Mouse (Mus musculus): Measurements from ENCODE around the gene Ccz1. TPM values are rescaled to one million over a fixed set of nuclear protein-coding genes. Genes with fewer than 3 reads are reported as not detected.

Ccz1 gene
- polyA plus RNA-seq, 2 experiments, result 21.9 to 46.8 TPM

- Histone ChIP-seq H3K4me1 (replicated peaks; ENCODE audit: control insufficient read depth in 2 of 2, insufficient read depth in 2 of 2, low read length in 1 of 2) (peaks cover 42 to 52% of the 10 kb centered on the region in 2 experiments), H3K36me3 (replicated peaks; ENCODE audit: control insufficient read depth, insufficient read depth, low read depth) (no peaks in the 10 kb centered on the region), H3K27me3 (ENCODE audit: control insufficient read depth, insufficient read depth, low read length) (no peaks in the 10 kb centered on the region), H3K9ac (replicated peaks) (peak overlapping the region; percentile 44), H3K9me3 (ENCODE audit: control insufficient read depth, low read length) (no peaks in the 10 kb centered on the region), H3K4me3 (ENCODE audit: insufficient read depth in 1 of 2, low read depth in 2 of 2, low read length in 2 of 2) (no peak overlapping the region), H3K27ac (peak overlapping the region; percentile 81), H3K4me2 (ENCODE audit: low read depth) (peak overlapping the region; percentile 53)
- ATAC-seq (ENCODE audit: insufficient read depth) (peak; percentile 90), DNase-seq (ENCODE audit: low read depth in 3 of 3, low spot score in 3 of 3) (peak; percentile 83)
- WGBS (ENCODE audit: insufficient replicate concordance), result 49% methylated on average over 16 of the region's 16 CpGs
- TF ChIP-seq EP300 (IDR thresholded peaks at IDR 0.05; ENCODE audit: low read depth) (no peak; the same call in 1 of the 2 replicates), CTCF (IDR thresholded peaks at IDR 0.05; ENCODE audit: low read depth) (no peak)
Observed at GRCm38 (mm10) chr5:143976726-143977431, 37.8 kb downstream of the Ccz1 start.

GRCm38 (mm10) chr5:143976232-143976631 lies 38.4 kb downstream of the Ccz1 start:
- no peaks in the 10 kb centered on the region for H3K36me3 ChIP-seq (replicated peaks; ENCODE audit: control insufficient read depth, insufficient read depth, low read depth)
- DNase-seq (ENCODE audit: low read depth in 3 of 3, low spot score in 3 of 3) (peak in 2 of 3 experiments; percentile 19 to 42), ATAC-seq (ENCODE audit: insufficient read depth) (peak; percentile 65)
- H3K27ac ChIP-seq, result peak overlapping the region; percentile 81
- peaks cover 43 to 52% of the 10 kb centered on the region in 2 experiments for H3K4me1 ChIP-seq (replicated peaks; ENCODE audit: control insufficient read depth in 2 of 2, insufficient read depth in 2 of 2, low read length in 1 of 2)
- no peaks in the 10 kb centered on the region for H3K9me3 ChIP-seq (ENCODE audit: control insufficient read depth, low read length)
- H3K9ac ChIP-seq (replicated peaks), result no peak overlapping the region; the same call in 1 of the 2 replicates
- WGBS (ENCODE audit: insufficient replicate concordance), result 71% methylated on average over 11 of the region's 11 CpGs
- H3K4me2 ChIP-seq (ENCODE audit: low read depth), result peak overlapping the region; percentile 53
- no peak overlapping the region for H3K4me3 ChIP-seq (ENCODE audit: insufficient read depth in 1 of 2, low read depth in 2 of 2, low read length in 2 of 2)
- no peaks in the 10 kb centered on the region for H3K27me3 ChIP-seq (ENCODE audit: control insufficient read depth, insufficient read depth, low read length)
- TF ChIP-seq CTCF (IDR thresholded peaks at IDR 0.05; ENCODE audit: low read depth) (no peak), EP300 (IDR thresholded peaks at IDR 0.05; ENCODE audit: low read depth) (0 out of 2 replicates have a peak, but pooled peaks have one; percentile 23)

- H3K27me3 ChIP-seq (ENCODE audit: control insufficient read depth, insufficient read depth, low read length), result no peaks in the 10 kb centered on the region
- ATAC-seq (ENCODE audit: insufficient read depth) (peak; percentile 18; the same call in 1 of the 2 replicates), DNase-seq (ENCODE audit: low read depth in 3 of 3, low spot score in 3 of 3) (no peak)
- TF ChIP-seq EP300 (IDR thresholded peaks at IDR 0.05; ENCODE audit: low read depth) (no peak), CTCF (IDR thresholded peaks at IDR 0.05; ENCODE audit: low read depth) (no peak)
- no peak overlapping the region for H3K4me3 ChIP-seq (ENCODE audit: insufficient read depth in 1 of 2, low read depth in 2 of 2, low read length in 2 of 2)
- 26% methylated on average over 2 of the region's 2 CpGs for WGBS (ENCODE audit: insufficient replicate concordance)
- H3K9ac ChIP-seq (replicated peaks), result peak overlapping the region; percentile 16; the same call in 1 of the 2 replicates
- H3K4me1 ChIP-seq (replicated peaks; ENCODE audit: control insufficient read depth in 2 of 2, insufficient read depth in 2 of 2, low read length in 1 of 2), result peaks cover 43 to 52% of the 10 kb centered on the region in 2 experiments
- H3K9me3 ChIP-seq (ENCODE audit: control insufficient read depth, low read length), result no peaks in the 10 kb centered on the region
- H3K36me3 ChIP-seq (replicated peaks; ENCODE audit: control insufficient read depth, insufficient read depth, low read depth), result no peaks in the 10 kb centered on the region
- peak overlapping the region; percentile 81 for H3K27ac ChIP-seq
- H3K4me2 ChIP-seq (ENCODE audit: low read depth), result peak overlapping the region; percentile 53
Observed at GRCm38 (mm10) chr5:143975631-143975933, 39.1 kb downstream of the Ccz1 start.

- H3K9me3 ChIP-seq (ENCODE audit: control insufficient read depth, low read length), result no peaks in the 10 kb centered on the region
- 41% methylated on average over 4 of the region's 4 CpGs for WGBS (ENCODE audit: insufficient replicate concordance)
- no peaks in the 10 kb centered on the region for H3K36me3 ChIP-seq (replicated peaks; ENCODE audit: control insufficient read depth, insufficient read depth, low read depth)
- no peaks in the 10 kb centered on the region for H3K27me3 ChIP-seq (ENCODE audit: control insufficient read depth, insufficient read depth, low read length)
- ATAC-seq (ENCODE audit: insufficient read depth) (peak; percentile 82), DNase-seq (ENCODE audit: low read depth in 3 of 3, low spot score in 3 of 3) (peak; percentile 61 to 64 (median 62))
- peaks cover 43 to 52% of the 10 kb centered on the region in 2 experiments for H3K4me1 ChIP-seq (replicated peaks; ENCODE audit: control insufficient read depth in 2 of 2, insufficient read depth in 2 of 2, low read length in 1 of 2)
- peak overlapping the region; percentile 53 for H3K4me2 ChIP-seq (ENCODE audit: low read depth)
- H3K9ac ChIP-seq (replicated peaks), result peak overlapping the region; percentile 16; the same call in 1 of the 2 replicates
- H3K4me3 ChIP-seq (ENCODE audit: insufficient read depth in 1 of 2, low read depth in 2 of 2, low read length in 2 of 2), result no peak overlapping the region
- H3K27ac ChIP-seq, result peak overlapping the region; percentile 81
- TF ChIP-seq EP300 (IDR thresholded peaks at IDR 0.05; ENCODE audit: low read depth) (no peak), CTCF (IDR thresholded peaks at IDR 0.05; ENCODE audit: low read depth) (peak; percentile 99)
Observed at GRCm38 (mm10) chr5:143974931-143975630, 39.6 kb downstream of the Ccz1 start.

GRCm38 (mm10) chr5:143972628-143973027 lies 42.0 kb downstream of the Ccz1 start:
- Histone ChIP-seq H3K9ac (replicated peaks) (peak overlapping the region; percentile 9; the same call in 1 of the 2 replicates), H3K9me3 (ENCODE audit: control insufficient read depth, low read length) (no peaks in the 10 kb centered on the region), H3K4me2 (ENCODE audit: low read depth) (no peak overlapping the region), H3K4me1 (replicated peaks; ENCODE audit: control insufficient read depth in 2 of 2, insufficient read depth in 2 of 2, low read length in 1 of 2) (peaks cover 38 to 46% of the 10 kb centered on the region in 2 experiments), H3K27ac (no peak overlapping the region), H3K36me3 (replicated peaks; ENCODE audit: control insufficient read depth, insufficient read depth, low read depth) (no peaks in the 10 kb centered on the region), H3K4me3 (ENCODE audit: insufficient read depth in 1 of 2, low read depth in 2 of 2, low read length in 2 of 2) (no peak overlapping the region), H3K27me3 (ENCODE audit: control insufficient read depth, insufficient read depth, low read length) (no peaks in the 10 kb centered on the region)
- 2% methylated on average over 3 of the region's 3 CpGs for WGBS (ENCODE audit: insufficient replicate concordance)
- no peak for DNase-seq (ENCODE audit: low read depth in 3 of 3, low spot score in 3 of 3)
- TF ChIP-seq EP300 (IDR thresholded peaks at IDR 0.05; ENCODE audit: low read depth), result no peak
- TF ChIP-seq CTCF (IDR thresholded peaks at IDR 0.05; ENCODE audit: low read depth), result no peak
- ATAC-seq (ENCODE audit: insufficient read depth), result no peak
